Mouse (Mus musculus) forebrain, postnatal 0 days (tissue): ENCODE measurements around the gene Arap2. TPM values are rescaled to one million over a fixed set of nuclear protein-coding genes. Genes with fewer than 3 reads are reported as not detected.
"Not testable (repeated sequence)": the region's sequence is repeated elsewhere in the genome, so short reads cannot be mapped to it uniquely, and the experiment has no call there.

Experiments
- ATAC-seq: fragments of 200-750 bp; cut with Nextera tagmentation; 2 replicates; pipeline ENCODE4 v1.8.0; 2017; ENCODE audit warnings: mild to moderate bottlenecking, moderate library complexity
- DNase-seq: peaks from one replicate; pipeline ENCODE4 v3.0.0-alpha.2; 2015
- H3K27ac ChIP-seq: fragments of 300-500 bp; sonication (generic); 2 replicates; pipeline ENCODE4 v1.5.1; 2014; ENCODE audit warnings: low read depth, mild to moderate bottlenecking, antibody characterized with exemption, low read length, moderate library complexity, mixed read lengths
- H3K27me3 ChIP-seq: fragments of 300-500 bp; sonication (generic); 2 replicates; pipeline ENCODE4 v1.6.1; 2014; ENCODE audit warnings: mild to moderate bottlenecking, low read length, mixed read lengths; ENCODE audit not compliant: insufficient read depth
- H3K36me3 ChIP-seq: fragments of 300-500 bp; sonication (generic); 2 replicates; pipeline ENCODE4 v1.6.1; 2014; ENCODE audit warnings: mild to moderate bottlenecking, moderate library complexity; ENCODE audit not compliant: insufficient read depth
- H3K4me1 ChIP-seq: fragments of 300-500 bp; sonication (generic); 2 replicates; pipeline ENCODE4 v1.6.1; 2014; ENCODE audit warnings: antibody characterized with exemption; ENCODE audit not compliant: insufficient read depth
- H3K4me2 ChIP-seq: fragments of 300-500 bp; sonication (generic); 2 replicates; pipeline ENCODE4 v1.6.1; 2014; ENCODE audit warnings: low read depth, mild to moderate bottlenecking, moderate library complexity
- H3K4me3 ChIP-seq: fragments of 300-500 bp; sonication (generic); 2 replicates; pipeline ENCODE4 v1.5.1; 2014; ENCODE audit warnings: low read depth, low read length, mixed read lengths
- H3K9ac ChIP-seq: fragments of 300-500 bp; sonication (generic); 2 replicates; pipeline ENCODE4 v1.6.1; 2014; ENCODE audit warnings: mild to moderate bottlenecking
- H3K9me3 ChIP-seq: fragments of 300-500 bp; sonication (generic); 2 replicates; pipeline ENCODE4 v1.6.1; 2016; ENCODE audit warnings: low read length
- CTCF ChIP-seq: sonication (generic); IDR thresholded peaks from 2 replicates; pipeline ENCODE4 v1.5.1; 2016; ENCODE audit warnings: antibody characterized with exemption, control low read depth, low read depth
- WGBS: fragments of 180-500 bp; shearing (Covaris S2); extraction: QIAGEN DNeasy Blood & Tissue Kit; methylation state at CpG from one replicate; pipeline ENCODE4 v1.1.7; 2014; 5-methylcytosine and 5-hydroxymethylcytosine counted together
- polyA plus RNA-seq: library from polyadenylated mRNA; unstranded; fragments of >200 nt; fragmentation: Nextera tagmentation; extraction: Ambion mirVana; gene quantifications from 2 replicates; pipeline ENCODE4 v1.2.1, GENCODE M21; 2015
- total RNA-seq: library from RNA; depleted of rRNA; stranded (reverse); fragments of >200 nt; gene quantifications from 2 replicates; pipeline ENCODE4 v1.2.3, GENCODE M21; 2014

The Arap2 gene
- total and polyA plus RNA-seq, 2 experiments from 2014 or later = 8.4 to 18.8 TPM

- Histone ChIP-seq H3K4me3 (no peak overlapping the region), H3K4me2 (no peak overlapping the region), H3K27ac (no peak overlapping the region), H3K9ac (no peak overlapping the region), H3K36me3 (no peaks in the 10 kb centered on the region), H3K9me3 (no peaks in the 10 kb centered on the region), H3K27me3 (no peaks in the 10 kb centered on the region), H3K4me1 (no peaks in the 10 kb centered on the region)
- DNase-seq (no peak), ATAC-seq (no peak)
- WGBS = 87% methylated on average over 9 of the region's 9 CpGs
- no peak for TF ChIP-seq CTCF
Measured at GRCm38 (mm10) chr5:62743220-62743922, 22.6 kb downstream of the Arap2 start.

DNA sequence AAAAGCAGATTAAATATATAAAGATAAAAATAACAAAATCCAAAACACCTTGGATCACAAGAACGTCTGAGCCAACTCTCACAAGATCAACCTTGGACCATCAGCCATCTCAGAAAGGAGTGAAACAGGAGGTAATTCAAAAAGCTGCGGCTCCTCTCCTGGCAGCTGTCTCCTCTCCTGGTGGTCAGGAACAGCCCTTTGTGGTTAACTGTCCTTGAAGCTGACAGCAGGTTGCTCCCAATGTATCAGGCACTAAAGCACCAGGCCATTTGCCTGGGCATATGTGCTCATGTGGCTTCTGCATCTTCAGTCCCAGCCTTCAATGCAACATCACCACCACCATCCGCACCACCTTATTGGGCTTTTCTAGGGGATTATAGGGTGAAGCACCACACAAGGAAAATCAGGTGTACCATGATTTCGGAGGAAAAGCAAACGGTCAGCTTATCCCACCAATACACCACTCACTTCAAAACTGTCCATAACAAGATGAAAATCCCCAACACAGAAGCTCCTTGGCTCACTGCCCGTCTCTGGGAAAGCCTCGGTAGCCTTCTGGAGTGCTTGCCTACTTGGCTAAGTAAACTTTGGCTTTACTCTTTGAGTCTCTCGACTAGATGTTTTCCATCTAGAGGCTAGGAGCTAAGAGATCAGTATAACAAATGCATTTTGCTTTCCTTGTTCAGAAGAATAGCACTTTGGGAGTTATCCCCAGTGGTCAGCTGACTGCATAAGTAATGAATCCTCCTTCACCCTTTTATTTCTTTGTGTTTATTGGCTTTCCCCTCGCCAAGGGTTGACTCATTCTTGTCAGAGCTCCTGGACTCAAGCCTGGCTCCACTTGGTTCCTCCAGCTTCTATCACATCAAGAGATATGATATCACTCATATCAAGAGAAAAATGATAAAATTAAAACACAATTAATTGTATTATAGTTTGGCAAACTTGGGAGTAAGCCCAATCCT is 26.2 kb downstream of the Arap2 start:
- no peaks in the 10 kb centered on the region for H3K4me1 ChIP-seq
- H3K4me3 ChIP-seq = no peak overlapping the region
- TF ChIP-seq CTCF = no peak
- DNase-seq (peak; percentile 23), ATAC-seq (no peak)
- no peaks in the 10 kb centered on the region for H3K27me3 ChIP-seq
- H3K9ac ChIP-seq = no peak overlapping the region
- no peaks in the 10 kb centered on the region for H3K9me3 ChIP-seq
- 72% methylated on average over 9 of the region's 9 CpGs for WGBS
- no peaks in the 10 kb centered on the region for H3K36me3 ChIP-seq
- no peak overlapping the region for H3K27ac ChIP-seq
- H3K4me2 ChIP-seq = no peak overlapping the region

GRCm38 (mm10) chr5:62730573-62730972 is 35.4 kb downstream of the Arap2 start:
- not testable (repeated sequence) for H3K27me3 ChIP-seq, DNase-seq, H3K27ac ChIP-seq, ATAC-seq, H3K4me1 ChIP-seq, H3K9ac ChIP-seq, H3K36me3 ChIP-seq, H3K4me2 ChIP-seq, H3K4me3 ChIP-seq, H3K9me3 ChIP-seq
- 85% methylated on average over 7 of the region's 7 CpGs for WGBS

- WGBS = 81% methylated on average over 2 of the region's 2 CpGs
- TF ChIP-seq CTCF = no peak
- ATAC-seq (no peak), DNase-seq (no peak)
- H3K27me3 ChIP-seq = no peaks in the 10 kb centered on the region
- no peaks in the 10 kb centered on the region for H3K9me3 ChIP-seq
- H3K36me3 ChIP-seq = no peaks in the 10 kb centered on the region
- H3K4me2 ChIP-seq = no peak overlapping the region
- H3K4me3 ChIP-seq = no peak overlapping the region
- H3K27ac ChIP-seq = no peak overlapping the region
- no peaks in the 10 kb centered on the region for H3K4me1 ChIP-seq
- no peak overlapping the region for H3K9ac ChIP-seq
Measured at GRCm38 (mm10) chr5:62725551-62725950, 40.4 kb downstream of the Arap2 start.

DNA sequence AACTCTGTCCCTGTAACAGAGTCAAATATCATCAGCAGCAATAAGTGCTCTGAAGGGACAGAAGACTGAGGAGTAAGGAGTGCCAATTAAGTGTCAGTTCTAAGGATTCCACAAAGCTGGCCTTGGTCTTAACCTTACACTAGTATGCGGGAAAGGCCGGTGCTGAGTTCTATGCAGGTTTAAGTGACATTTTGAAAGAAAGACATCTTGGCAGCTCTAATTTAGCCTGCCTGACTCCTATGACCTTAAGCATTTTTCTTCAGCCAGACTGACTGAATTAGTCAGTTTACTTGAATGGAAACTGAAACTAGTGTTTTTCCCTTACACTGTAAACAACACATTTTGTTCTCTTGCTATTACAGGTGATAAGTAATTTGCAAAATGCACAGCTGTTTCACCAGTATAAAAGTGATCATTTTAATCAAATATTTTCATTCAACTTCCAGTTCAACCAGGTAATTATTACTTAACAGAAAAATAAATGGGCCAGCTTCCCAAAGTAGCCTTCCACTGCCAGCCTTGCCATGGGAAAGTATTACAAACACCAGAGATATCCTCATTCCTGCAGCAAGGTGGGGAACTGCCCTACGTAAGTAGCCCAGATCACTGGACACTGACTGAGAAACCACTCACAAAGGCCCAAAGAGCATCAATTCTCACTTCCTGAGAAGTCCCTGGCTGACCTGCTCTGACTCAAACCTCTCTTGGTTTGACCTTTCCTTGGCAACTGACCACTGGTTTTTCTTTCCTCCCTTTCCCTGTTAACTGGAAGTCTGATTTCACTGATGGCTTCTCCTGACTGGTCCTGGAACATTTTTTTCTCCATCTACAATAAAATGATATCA is 42.5 kb downstream of the Arap2 start:
- ATAC-seq (no peak), DNase-seq (no peak)
- Histone ChIP-seq H3K4me3 (no peak overlapping the region), H3K27ac (no peak overlapping the region), H3K9me3 (no peaks in the 10 kb centered on the region), H3K27me3 (no peaks in the 10 kb centered on the region), H3K4me1 (no peaks in the 10 kb centered on the region), H3K36me3 (no peaks in the 10 kb centered on the region), H3K4me2 (no peak overlapping the region), H3K9ac (no peak overlapping the region)
- WGBS = 73% methylated on average over 3 of the region's 3 CpGs
- no peak for TF ChIP-seq CTCF

DNA sequence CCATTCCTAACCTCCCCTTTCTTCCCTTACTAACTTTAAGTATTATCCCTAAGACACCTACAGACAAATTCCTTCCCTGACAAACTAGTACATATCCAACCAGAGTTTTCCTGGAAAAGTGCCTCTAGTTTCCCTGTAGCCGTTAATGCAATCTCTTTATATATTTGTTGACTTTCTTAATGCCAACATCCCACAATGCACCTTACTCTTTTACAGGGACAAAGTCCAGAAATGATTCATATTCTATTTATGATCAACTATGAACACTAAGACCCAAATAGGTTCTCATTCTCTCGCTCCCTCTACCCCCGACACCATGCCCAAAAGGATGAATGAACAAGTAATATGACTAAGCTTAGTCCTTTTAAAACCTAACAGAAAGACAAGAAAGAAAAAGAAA is 49.5 kb downstream of the Arap2 start:
- 92% methylated on average over 3 of the region's 3 CpGs for WGBS
- Histone ChIP-seq H3K27me3 (no peaks in the 10 kb centered on the region), H3K9ac (no peak overlapping the region), H3K4me1 (no peaks in the 10 kb centered on the region), H3K27ac (no peak overlapping the region), H3K9me3 (no peaks in the 10 kb centered on the region), H3K4me3 (no peak overlapping the region), H3K36me3 (no peaks in the 10 kb centered on the region), H3K4me2 (no peak overlapping the region)
- no peak for TF ChIP-seq CTCF
- ATAC-seq (no peak), DNase-seq (no peak)
